Mouse (Mus musculus): Measurements from ENCODE around the gene Sppl2b.

DNA sequence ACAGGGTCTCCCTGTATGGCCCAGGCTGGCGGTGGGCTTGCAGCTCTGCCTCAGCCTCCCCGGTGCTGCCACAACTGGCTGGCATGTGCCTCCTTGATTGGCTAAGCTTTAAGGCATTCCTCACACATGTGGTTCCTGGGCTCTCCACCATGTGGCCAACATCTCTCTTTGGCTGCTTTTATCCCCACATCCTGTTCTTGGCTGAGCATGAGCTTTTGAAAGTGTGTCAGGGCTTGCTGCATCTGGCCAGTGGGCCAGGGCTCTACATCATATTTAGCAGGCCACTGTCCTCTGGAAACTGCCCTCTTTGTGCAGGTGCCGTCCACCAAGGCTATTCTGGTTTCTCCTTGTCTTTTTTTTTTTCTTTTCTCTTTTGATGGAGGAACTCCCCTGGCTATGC lies 1.2 kb downstream of the Sppl2b start:
- TF ChIP-seq CTCF (IDR thresholded peaks at IDR 0.05; ENCODE audit: low read depth) (peak; percentile 43), EP300 (IDR thresholded peaks at IDR 0.05; ENCODE audit: low read depth) (0 out of 2 replicates have a peak, but pooled peaks have one; percentile 28)

Measured in liver, postnatal 0 days (tissue).